Mouse (Mus musculus) midbrain, postnatal 0 days (tissue): ENCODE data around the gene Tmem132a. TPM values are rescaled to one million over a fixed set of nuclear protein-coding genes. Genes with fewer than 3 reads are reported as not detected.

ENCODE experiments used
- ATAC-seq: fragments of 200-750 bp; cut with Nextera tagmentation; 2 replicates; pipeline ENCODE4 v1.8.0; 2017; ENCODE audit warnings: moderate number of reproducible peaks, mild to moderate bottlenecking, moderate TSS enrichment, moderate library complexity; ENCODE audit not compliant: low FRiP score
- DNase-seq: peaks from one replicate; pipeline ENCODE4 v3.0.0-alpha.2; 2015; ENCODE audit warnings: low spot score
- H3K27ac ChIP-seq: fragments of 300-500 bp; sonication (generic); 2 replicates; pipeline ENCODE4 v1.5.1; 2014; ENCODE audit warnings: low read depth, mild to moderate bottlenecking, low read length, mixed read lengths
- H3K27me3 ChIP-seq: fragments of 300-500 bp; sonication (generic); 2 replicates; pipeline ENCODE4 v1.6.1; 2014; ENCODE audit warnings: low read length, control low read depth, mixed read lengths; ENCODE audit not compliant: insufficient read depth
- H3K36me3 ChIP-seq: fragments of 300-500 bp; sonication (generic); 2 replicates; pipeline ENCODE4 v1.6.1; 2014; ENCODE audit warnings: low read length, control low read depth, mixed read lengths; ENCODE audit not compliant: insufficient read depth
- H3K4me1 ChIP-seq: fragments of 300-500 bp; sonication (generic); 2 replicates; pipeline ENCODE4 v1.6.1; 2014; ENCODE audit warnings: mild to moderate bottlenecking, control low read depth, antibody characterized with exemption, low read length, mixed read lengths; ENCODE audit not compliant: insufficient read depth
- H3K4me2 ChIP-seq: fragments of 300-500 bp; sonication (generic); 2 replicates; pipeline ENCODE4 v1.6.1; 2014; ENCODE audit warnings: low read depth, mild to moderate bottlenecking, low read length, mixed read lengths; ENCODE audit not compliant: poor library complexity, severe bottlenecking
- H3K4me3 ChIP-seq: fragments of 300-500 bp; sonication (generic); 2 replicates; pipeline ENCODE4 v1.5.1; 2014; ENCODE audit warnings: low read depth, mild to moderate bottlenecking, low read length, moderate library complexity
- H3K9ac ChIP-seq: fragments of 300-500 bp; sonication (generic); replicated peaks from 2 replicates; pipeline ENCODE4 v1.6.1; 2014; ENCODE audit warnings: mild to moderate bottlenecking, low read length, moderate library complexity, mixed read lengths; ENCODE audit not compliant: poor library complexity, severe bottlenecking
- H3K9me3 ChIP-seq: fragments of 300-500 bp; sonication (generic); 2 replicates; pipeline ENCODE4 v1.6.1; 2016; ENCODE audit warnings: low read length, control low read depth
- CTCF ChIP-seq: IDR thresholded peaks from 2 replicates; pipeline ENCODE4 v1.5.1; 2016; ENCODE audit warnings: antibody characterized with exemption, mild to moderate bottlenecking
- whole genome bisulfite sequencing: fragments of 180-500 bp; shearing (Covaris S2); extraction: QIAGEN DNeasy Blood & Tissue Kit; methylation state at CpG from one replicate; pipeline ENCODE4 v1.1.7; 2014; 5-methylcytosine and 5-hydroxymethylcytosine counted together
- polyA plus RNA-seq: library from polyadenylated mRNA; unstranded; fragments of >200 nt; fragmentation: Nextera tagmentation; extraction: Ambion mirVana; gene quantifications from 2 replicates; pipeline ENCODE4 v1.2.1, GENCODE M21; 2015
- total RNA-seq: library from RNA; depleted of rRNA; stranded (reverse); fragments of >200 nt; gene quantifications from 2 replicates; pipeline ENCODE4 v1.2.3, GENCODE M21; 2014; rRNA removed

Tmem132a gene
- total and polyA plus RNA-seq, 2 experiments from 2014 or later: 207 to 429 TPM

DNA sequence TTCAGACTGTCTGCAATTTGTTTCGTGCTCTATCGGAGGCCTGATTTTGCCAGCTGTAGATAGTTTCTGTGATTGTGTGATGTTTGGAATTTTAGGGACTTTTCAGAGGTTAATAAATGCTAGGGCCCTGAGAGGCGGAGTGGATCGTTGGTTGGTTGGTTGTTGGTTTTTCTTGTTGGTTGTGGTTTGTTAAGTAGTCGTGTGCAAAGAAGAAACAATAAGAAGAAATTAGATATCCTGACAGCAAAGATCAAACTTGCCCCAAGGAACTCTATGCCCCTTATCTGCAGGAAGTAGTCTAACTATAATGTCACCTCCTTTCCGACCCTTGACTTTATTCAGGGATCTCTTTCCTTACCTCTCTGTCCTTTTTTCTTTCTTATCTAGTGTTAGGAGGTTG lies 58.3 kb downstream of the Tmem132a start:
- Histone ChIP-seq H3K9me3 (no peaks in the 10 kb centered on the region), H3K4me1 (no peaks in the 10 kb centered on the region; the same call in 1 of the 2 replicates), H3K4me2 (no peak overlapping the region), H3K27me3 (no peaks in the 10 kb centered on the region), H3K9ac (no peak overlapping the region), H3K36me3 (no peaks in the 10 kb centered on the region), H3K4me3 (no peak overlapping the region), H3K27ac (no peak overlapping the region)
- ATAC-seq (no peak), DNase-seq (no peak)
- TF ChIP-seq CTCF: no peak
- WGBS: 89% methylated on average over 6 of the region's 6 CpGs

DNA sequence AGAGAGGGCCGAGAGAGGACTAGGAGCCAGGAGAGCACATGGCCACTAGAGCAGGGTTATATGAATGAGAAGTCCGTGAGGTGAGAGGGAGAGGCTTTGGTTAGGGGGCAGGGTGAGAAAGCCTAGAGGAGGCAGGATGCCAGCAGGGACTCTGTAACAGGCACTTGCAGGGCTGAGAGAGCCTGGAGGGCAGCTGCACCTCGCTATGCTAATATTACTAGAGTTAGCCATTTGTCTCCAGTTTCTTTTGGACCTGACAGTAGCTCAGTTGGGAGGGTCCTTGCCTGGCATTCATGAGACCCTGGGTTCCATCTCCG lies 59.6 kb downstream of the Tmem132a start:
- no peak for TF ChIP-seq CTCF
- DNase-seq (no peak), ATAC-seq (no peak)
- Histone ChIP-seq H3K9me3 (no peaks in the 10 kb centered on the region), H3K27ac (peak overlapping the region; percentile 60), H3K9ac (no peak overlapping the region), H3K4me3 (no peak overlapping the region), H3K4me1 (no peaks in the 10 kb centered on the region; the same call in 1 of the 2 replicates), H3K4me2 (no peak overlapping the region), H3K36me3 (no peaks in the 10 kb centered on the region), H3K27me3 (no peaks in the 10 kb centered on the region)
- WGBS: 58% methylated on average over 4 of the region's 4 CpGs

DNA sequence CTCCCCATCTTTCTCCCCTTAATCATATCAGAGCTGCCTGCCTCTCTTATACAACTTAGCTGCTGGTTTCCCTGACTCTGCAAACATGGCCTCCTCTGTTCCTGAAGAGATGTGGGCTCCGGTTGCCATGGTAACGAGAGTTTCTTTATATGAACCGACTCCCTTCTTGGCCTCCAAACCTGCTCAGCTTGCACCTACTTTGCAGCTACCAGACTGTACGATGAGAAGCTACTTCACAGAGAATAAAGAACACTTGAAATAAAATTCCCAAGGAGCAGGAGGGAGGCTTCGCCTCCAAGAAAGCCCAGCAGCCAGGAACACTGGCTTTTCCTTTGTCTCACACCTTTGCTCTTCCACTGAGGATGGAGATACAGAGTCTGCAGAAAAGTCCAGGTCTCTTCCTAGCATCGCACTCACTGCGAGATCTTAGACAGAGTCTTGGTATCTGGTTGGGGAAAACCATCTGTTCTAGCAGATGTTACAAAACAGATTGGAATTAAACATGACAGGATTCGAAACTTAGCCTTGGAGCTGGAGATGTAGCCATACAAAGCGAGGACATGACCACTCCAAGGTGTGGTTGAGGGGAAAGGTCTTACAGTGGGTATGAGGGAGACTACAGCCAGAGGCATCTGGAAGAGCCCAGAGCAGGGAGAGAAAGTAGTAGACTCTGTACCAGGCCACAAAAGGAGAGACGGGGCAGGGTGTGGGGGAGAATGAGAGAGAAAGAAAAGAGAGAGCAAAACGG lies 60.1 kb downstream of the Tmem132a start:
- H3K27ac ChIP-seq: peak overlapping the region; percentile 60
- ATAC-seq: peak; percentile 67
- H3K9me3 ChIP-seq: no peaks in the 10 kb centered on the region
- no peak overlapping the region for H3K9ac ChIP-seq
- H3K4me1 ChIP-seq: no peaks in the 10 kb centered on the region; the same call in 1 of the 2 replicates
- no peak for TF ChIP-seq CTCF
- H3K4me3 ChIP-seq: no peak overlapping the region
- no peak overlapping the region for H3K4me2 ChIP-seq
- WGBS: 62% methylated on average over 11 of the region's 11 CpGs
- peak; percentile 65 for DNase-seq
- H3K36me3 ChIP-seq: no peaks in the 10 kb centered on the region
- no peaks in the 10 kb centered on the region for H3K27me3 ChIP-seq

DNA sequence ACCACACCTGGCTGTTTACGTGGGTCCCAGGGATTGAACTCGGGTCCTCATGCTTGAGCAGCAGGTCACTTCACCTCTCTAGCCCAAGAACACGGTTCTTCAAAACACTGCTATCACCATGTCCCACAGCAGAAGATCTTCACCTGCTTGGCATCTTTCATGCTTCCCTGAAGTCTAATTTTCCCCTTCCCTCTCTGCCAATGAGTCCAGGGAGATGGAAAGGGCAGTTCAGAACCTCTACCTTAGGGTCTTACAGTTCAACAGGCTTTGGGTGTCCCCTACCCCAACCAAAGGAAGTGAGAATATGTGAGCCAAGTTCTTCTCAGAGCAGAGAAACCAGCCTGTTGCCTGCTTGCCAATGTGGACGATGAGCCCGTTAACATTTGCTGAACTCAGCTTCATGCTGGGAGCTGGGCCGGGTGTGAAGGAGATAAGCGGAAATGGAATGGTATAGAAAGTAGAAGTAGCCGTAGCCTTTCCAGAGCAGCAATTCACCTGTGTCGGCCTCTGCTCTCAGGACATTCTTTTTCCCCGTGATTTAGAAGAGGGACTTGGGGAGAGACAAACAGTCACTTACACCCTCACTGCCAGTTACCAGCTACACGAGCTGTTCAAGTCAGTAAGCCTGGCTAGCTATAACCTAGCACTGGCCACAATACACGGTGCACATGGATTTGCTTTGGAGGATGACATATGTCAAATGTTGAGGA lies 61.1 kb downstream of the Tmem132a start:
- peak overlapping the region; percentile 60; the same call in 1 of the 2 replicates for H3K27ac ChIP-seq
- no peak overlapping the region for H3K4me3 ChIP-seq
- H3K4me1 ChIP-seq: no peaks in the 10 kb centered on the region; the same call in 1 of the 2 replicates
- no peak for TF ChIP-seq CTCF
- no peaks in the 10 kb centered on the region for H3K27me3 ChIP-seq
- H3K9ac ChIP-seq: no peak overlapping the region
- 84% methylated on average over 12 of the region's 12 CpGs for WGBS
- H3K36me3 ChIP-seq: no peaks in the 10 kb centered on the region
- H3K9me3 ChIP-seq: no peaks in the 10 kb centered on the region
- no peak for ATAC-seq
- no peak overlapping the region for H3K4me2 ChIP-seq
- DNase-seq: no peak

Other genes with a start within 250 kb of the Tmem132a start
- 2.6 and 2.9 TPM in 2 replicates for gene Vwce, start 235.7 kb downstream of the Tmem132a start, total RNA-seq
- 1.9 and 2.2 TPM in 2 replicates for gene Vwce, start 235.7 kb downstream of the Tmem132a start, polyA plus RNA-seq
- gene Pga5, start 191.9 kb downstream of the Tmem132a start, total RNA-seq: not detected in 2 replicates
- not detected in 2 replicates for gene Pga5, start 191.9 kb downstream of the Tmem132a start, polyA plus RNA-seq
- gene Vps37c, start 181.2 kb downstream of the Tmem132a start, total RNA-seq: 17.5 and 22.4 TPM in 2 replicates
- gene Vps37c, start 181.2 kb downstream of the Tmem132a start, polyA plus RNA-seq: 22.9 and 28.0 TPM in 2 replicates
- gene Cd5, start 130.9 kb downstream of the Tmem132a start, total RNA-seq: 0.55 and 0.85 TPM in 2 replicates
- 0.50 and 0.53 TPM in 2 replicates for gene Cd5, start 130.9 kb downstream of the Tmem132a start, polyA plus RNA-seq
- gene Cd6, start 39.9 kb downstream of the Tmem132a start, total RNA-seq: not detected in 2 replicates
- gene Cd6, start 39.9 kb downstream of the Tmem132a start, polyA plus RNA-seq: 0.22 TPM in 1 of 2 replicates, not detected in the other
- gene Slc15a3, start 30.2 kb downstream of the Tmem132a start, total RNA-seq: 1.3 and 1.7 TPM in 2 replicates
- gene Slc15a3, start 30.2 kb downstream of the Tmem132a start, polyA plus RNA-seq: 0.33 and 0.56 TPM in 2 replicates
- gene Tmem109, start 12.1 kb upstream of the Tmem132a start, total RNA-seq: 21.3 and 22.9 TPM in 2 replicates
- gene Tmem109, start 12.1 kb upstream of the Tmem132a start, polyA plus RNA-seq: 39.2 and 39.3 TPM in 2 replicates
- 281 and 298 TPM in 2 replicates for gene Prpf19, start 25.3 kb upstream of the Tmem132a start, total RNA-seq
- gene Prpf19, start 25.3 kb upstream of the Tmem132a start, polyA plus RNA-seq: 37.8 and 38.1 TPM in 2 replicates
- gene Zp1, start 50.7 kb upstream of the Tmem132a start, total RNA-seq: 0.14 and 0.82 TPM in 2 replicates
- 0.98 and 1.4 TPM in 2 replicates for gene Zp1, start 50.7 kb upstream of the Tmem132a start, polyA plus RNA-seq
- gene Ptgdr2, start 67.2 kb upstream of the Tmem132a start, total RNA-seq: 1.0 and 1.4 TPM in 2 replicates
- gene Ptgdr2, start 67.2 kb upstream of the Tmem132a start, polyA plus RNA-seq: 0.09 and 0.16 TPM in 2 replicates
- 6.5 and 6.7 TPM in 2 replicates for gene Ccdc86, start 79.3 kb upstream of the Tmem132a start, total RNA-seq
- 13.1 and 13.5 TPM in 2 replicates for gene Ccdc86, start 79.3 kb upstream of the Tmem132a start, polyA plus RNA-seq
- not detected in 2 replicates for gene Ms4a10, start 104.7 kb upstream of the Tmem132a start, total RNA-seq
- not detected in 2 replicates for gene Ms4a10, start 104.7 kb upstream of the Tmem132a start, polyA plus RNA-seq
- gene Ms4a15, start 123.3 kb upstream of the Tmem132a start, total RNA-seq: not detected in 2 replicates
- gene Ms4a15, start 123.3 kb upstream of the Tmem132a start, polyA plus RNA-seq: 0.09 TPM in 1 of 2 replicates, not detected in the other
- not detected in 2 replicates for gene Ms4a18, start 148.1 kb upstream of the Tmem132a start, total RNA-seq
- gene Ms4a18, start 148.1 kb upstream of the Tmem132a start, polyA plus RNA-seq: not detected in 2 replicates
- gene Ms4a8a, start 211.2 kb upstream of the Tmem132a start, total RNA-seq: not detected in 2 replicates
- gene Ms4a8a, start 211.2 kb upstream of the Tmem132a start, polyA plus RNA-seq: not detected in 2 replicates